Comparison of ENCODE assay signal across 16 mouse cellular contexts in the genomic region with DNA sequence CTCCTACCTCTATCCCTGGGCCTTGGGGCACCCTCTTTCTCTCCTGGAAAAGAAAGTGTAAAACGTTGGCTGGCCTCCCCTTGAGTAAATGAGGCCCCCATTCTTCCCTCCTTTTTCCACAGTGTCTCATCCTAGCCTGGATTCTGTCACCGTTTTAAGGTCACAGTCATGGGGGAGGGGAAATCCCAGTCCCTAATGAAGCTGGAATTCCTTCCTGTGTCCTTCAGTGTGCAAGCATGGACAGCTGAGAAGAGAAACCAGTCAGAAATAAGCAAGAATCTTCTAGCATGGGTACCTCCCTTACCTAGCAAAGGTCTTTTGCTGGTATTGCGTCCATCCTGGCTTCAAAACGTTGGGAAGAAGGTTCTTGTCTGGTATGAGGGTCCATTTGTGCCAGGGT. TPM values are rescaled to one million over a fixed set of nuclear protein-coding genes. Genes with fewer than 3 reads are reported as not detected.
"Had no signal": no experiment of that assay in that cellular context is flagged by ENCODE, and none has a peak within 500 bp of the region (broad histone marks: within the 10 kb centered on the region; RNA-seq: fewer than 3 reads in every experiment).

No protein-coding gene starts in this region.

- DNase-seq: lung, adult 18-20 months; lung, postnatal 10 days; right cerebral cortex, adult 18-20 months; thymus, adult 18-20 months; thymus, postnatal 14 days had no signal

- H3K9ac ChIP-seq: limb, embryonic 12.5 days; midbrain, embryonic 13.5 days; neural tube, embryonic 15.5 days had no signal

- H3K4me1 ChIP-seq: limb, embryonic 12.5 days; midbrain, embryonic 13.5 days; neural tube, embryonic 15.5 days had no signal

- ATAC-seq: intestine, embryonic 16.5 days; midbrain, embryonic 13.5 days had no signal

- H3K27ac ChIP-seq: kidney, postnatal 0 days; limb, embryonic 12.5 days; midbrain, embryonic 13.5 days; neural tube, embryonic 15.5 days; stomach, postnatal 0 days had no signal

- H3K9me3 ChIP-seq: limb, embryonic 12.5 days; midbrain, embryonic 13.5 days; neural tube, embryonic 15.5 days had no signal

- H3K27me3 ChIP-seq: limb, embryonic 12.5 days; midbrain, embryonic 13.5 days; neural tube, embryonic 15.5 days had no signal

- H3K4me3 ChIP-seq: layer of hippocampus, adult 2 months; limb, embryonic 12.5 days; midbrain, embryonic 13.5 days; myocyte; neural tube, embryonic 15.5 days had no signal

- H3K4me2 ChIP-seq: limb, embryonic 12.5 days; midbrain, embryonic 13.5 days; neural tube, embryonic 15.5 days had no signal

- H3K36me3 ChIP-seq: limb, embryonic 12.5 days; midbrain, embryonic 13.5 days; neural tube, embryonic 15.5 days had no signal

RNA-seq across cellular contexts. Expression of a gene that starts 1.2 kb away (rescaled TPM):
- total RNA-seq: megakaryocyte-erythroid progenitor cell, adult 5-6 weeks had no signal
- polyA plus RNA-seq: limb, embryonic 12.5 days; midbrain, embryonic 13.5 days; myocyte; neural tube, embryonic 11.5 days; stomach, postnatal 0 days had no signal

RNA-seq across cellular contexts. Expression of a gene that starts 29.9 kb away (rescaled TPM):
- total RNA-seq: layer of hippocampus, adult 2 months had no signal
- polyA plus RNA-seq: myocyte; neural tube, embryonic 11.5 days had no signal

RNA-seq across cellular contexts. Expression of a gene that starts 43.2 kb away (rescaled TPM):
- total RNA-seq: layer of hippocampus, postnatal 10 days; megakaryocyte-erythroid progenitor cell, adult 5-6 weeks had no signal
- polyA plus RNA-seq: intestine, embryonic 16.5 days; kidney, postnatal 0 days; limb, embryonic 12.5 days; midbrain, embryonic 13.5 days; myocyte; neural tube, embryonic 11.5 days; stomach, postnatal 0 days had no signal
